Mouse (Mus musculus) embryo, embryonic 10 days (tissue): Measurements from ENCODE around the gene Dclk3.

Experiments
- DNase-seq: peaks from one replicate; pipeline ENCODE4 v3.0.0-alpha.2; 2015; ENCODE audit warnings: low spot score

Gene Dclk3

GRCm38 (mm10) chr9:111438904-111439835 lies at the start of gene Dclk3:
Gene Dclk3, plus strand, starts transcription at chr9:111439081.
- DNase-seq: peak; percentile 30

DNA sequence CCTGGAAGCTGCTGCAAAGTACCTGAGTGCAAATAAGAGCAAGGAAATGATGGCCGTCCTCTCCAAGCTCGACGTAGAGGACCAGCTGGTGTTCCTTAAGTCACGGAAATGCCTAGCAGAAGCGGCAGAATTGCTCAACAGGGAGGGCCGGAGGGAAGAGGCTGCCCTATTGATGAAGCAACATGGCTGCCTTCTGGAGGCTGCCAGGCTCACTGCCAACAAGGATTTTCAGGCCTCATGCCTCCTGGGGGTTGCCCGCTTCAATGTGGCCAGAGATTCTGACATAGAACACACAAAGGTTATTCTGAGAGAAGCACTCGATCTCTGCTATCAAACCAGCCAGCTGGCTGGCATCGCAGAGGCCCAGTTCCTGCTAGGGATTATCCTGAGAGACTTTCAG lies 48.9 kb upstream of the Dclk3 start:
- no peak for DNase-seq

GRCm38 (mm10) chr9:111391036-111391435 lies 47.8 kb upstream of the Dclk3 start:
- no peak for DNase-seq

DNA sequence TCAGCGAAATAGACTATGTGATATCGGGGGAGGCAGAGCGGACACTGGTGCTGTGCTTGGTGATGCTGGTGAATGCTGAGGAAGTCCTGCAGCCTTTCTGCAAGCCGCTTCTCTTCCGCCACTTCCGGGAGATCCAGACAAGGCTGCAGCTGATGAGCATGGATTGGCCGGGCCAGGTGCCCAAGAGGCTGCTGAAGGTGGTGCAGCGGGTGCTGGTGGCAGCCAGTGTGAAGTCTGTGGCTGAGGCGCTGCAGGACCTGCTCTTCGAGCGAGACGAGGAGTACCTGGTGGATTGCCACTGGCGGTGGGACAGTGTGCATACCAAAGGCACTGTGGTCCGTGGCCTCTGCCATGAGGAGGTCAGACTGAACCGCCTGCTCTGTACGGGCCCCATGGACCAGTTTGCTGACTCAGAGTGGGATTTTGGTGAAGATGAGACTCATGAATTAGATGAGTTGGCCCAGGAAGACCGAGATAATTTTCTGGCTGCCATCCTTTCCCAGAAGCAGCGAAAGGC lies 46.9 kb upstream of the Dclk3 start:
- no peak for DNase-seq

GRCm38 (mm10) chr9:111395265-111395664 lies 43.6 kb upstream of the Dclk3 start:
- no peak for DNase-seq

DNA sequence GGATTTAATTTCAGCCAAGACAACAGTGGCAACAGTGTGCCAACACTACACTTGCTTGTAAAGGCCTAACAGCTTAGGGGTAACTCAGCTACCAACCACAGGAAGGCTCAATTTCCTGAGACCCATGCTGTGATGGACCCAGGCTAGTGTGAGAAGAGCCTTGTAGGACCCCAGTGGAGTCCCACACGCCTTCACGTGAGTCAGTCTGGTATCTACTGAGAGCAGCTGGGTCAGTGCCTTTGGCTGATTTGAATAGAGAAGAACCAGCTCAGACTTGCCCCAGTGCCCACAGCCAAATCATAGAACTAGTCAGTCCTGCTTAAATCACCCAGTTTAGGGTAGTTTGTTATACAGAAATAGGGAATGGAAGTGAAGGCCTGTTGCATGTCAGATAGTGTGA lies 40.8 kb upstream of the Dclk3 start:
- no peak for DNase-seq

DNA sequence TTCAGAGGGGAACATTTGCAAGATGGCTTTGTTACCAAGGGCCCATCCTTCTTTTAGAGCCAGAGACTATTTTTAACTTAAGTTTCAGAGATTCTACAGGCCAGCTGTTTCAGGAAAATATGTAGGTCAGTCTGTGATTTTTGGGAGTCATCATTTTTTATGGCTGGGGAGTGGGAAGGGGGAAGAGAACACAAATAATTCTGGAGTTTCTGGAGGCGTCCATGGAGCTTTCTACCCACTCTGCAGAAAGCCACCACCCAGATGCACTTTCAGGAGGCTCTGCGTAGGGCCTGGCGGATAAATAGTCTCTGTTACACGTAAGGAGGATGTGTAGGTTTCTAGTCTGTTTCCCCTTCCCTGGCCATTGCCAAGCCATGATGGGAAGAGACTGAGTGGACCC lies 38.8 kb upstream of the Dclk3 start:
- no peak for DNase-seq

DNA sequence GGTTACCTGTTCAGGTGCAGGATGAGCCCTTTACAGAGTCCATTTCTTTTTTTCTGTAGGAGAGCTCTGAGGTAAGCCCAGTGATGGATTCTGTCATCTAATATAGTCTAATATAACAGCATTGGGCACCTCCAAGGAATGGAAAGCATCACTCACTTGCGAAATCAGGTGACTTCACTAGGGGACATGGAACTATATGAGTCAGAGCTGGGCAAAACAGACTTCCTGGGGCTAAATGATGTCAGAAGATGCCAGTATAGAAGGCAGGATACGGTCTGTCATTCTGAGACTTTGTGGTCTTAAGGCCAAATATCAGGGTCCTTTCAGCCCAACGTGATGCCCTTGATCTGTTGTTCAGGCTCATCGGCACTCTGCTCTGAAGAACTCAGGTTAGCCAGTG lies 35.7 kb upstream of the Dclk3 start:
- no peak for DNase-seq

GRCm38 (mm10) chr9:111404346-111405079 lies 34.4 kb upstream of the Dclk3 start:
- DNase-seq: no peak

GRCm38 (mm10) chr9:111405080-111405428 lies 33.8 kb upstream of the Dclk3 start:
- DNase-seq: no peak

DNA sequence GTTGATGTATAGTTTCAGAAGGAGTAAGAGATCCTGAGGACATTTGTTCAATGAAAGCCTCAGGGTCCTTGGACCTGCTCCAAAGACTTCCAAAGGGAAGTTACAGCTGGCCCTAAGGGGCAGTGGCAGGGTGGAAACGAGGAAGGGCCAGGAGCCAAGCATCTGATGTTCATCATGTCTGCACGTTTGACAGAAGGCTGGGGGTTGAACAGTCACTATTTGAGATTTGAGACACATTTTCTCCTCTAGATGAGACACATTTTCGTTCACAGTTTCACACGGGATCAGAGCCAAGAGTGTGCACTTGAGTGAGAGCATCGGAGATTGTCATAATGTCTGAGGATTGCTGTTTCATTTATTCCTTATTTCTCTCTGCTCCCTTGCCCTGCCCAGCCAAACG lies 30.9 kb upstream of the Dclk3 start:
- DNase-seq: no peak

GRCm38 (mm10) chr9:111408427-111408826 lies 30.5 kb upstream of the Dclk3 start:
- DNase-seq: no peak

GRCm38 (mm10) chr9:111412471-111413160 lies 26.3 kb upstream of the Dclk3 start:
- no peak for DNase-seq

GRCm38 (mm10) chr9:111421862-111422261 lies 17.0 kb upstream of the Dclk3 start:
- no peak for DNase-seq

DNA sequence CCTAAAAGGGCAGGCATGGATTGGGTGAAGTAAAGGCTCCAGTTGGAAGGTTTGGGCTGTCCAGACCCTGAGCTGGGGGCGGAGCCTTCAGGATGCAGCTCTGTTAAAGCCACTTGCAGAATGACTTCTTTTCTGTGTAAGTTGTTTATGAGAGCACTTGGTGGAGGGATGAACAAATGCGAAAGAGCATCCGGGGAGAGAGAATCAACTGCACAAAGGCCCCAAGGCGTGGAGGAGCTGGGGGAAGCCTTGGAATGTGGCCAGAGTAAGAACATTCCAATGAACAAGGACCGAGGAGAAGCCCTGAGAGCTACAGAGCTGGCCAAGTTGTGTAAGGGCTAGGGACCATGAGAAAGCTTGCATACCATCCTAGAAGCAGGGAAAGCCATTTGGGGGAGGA lies 16.3 kb upstream of the Dclk3 start:
- DNase-seq: no peak

GRCm38 (mm10) chr9:111425113-111425512 lies 13.8 kb upstream of the Dclk3 start:
- DNase-seq: peak; percentile 13

DNA sequence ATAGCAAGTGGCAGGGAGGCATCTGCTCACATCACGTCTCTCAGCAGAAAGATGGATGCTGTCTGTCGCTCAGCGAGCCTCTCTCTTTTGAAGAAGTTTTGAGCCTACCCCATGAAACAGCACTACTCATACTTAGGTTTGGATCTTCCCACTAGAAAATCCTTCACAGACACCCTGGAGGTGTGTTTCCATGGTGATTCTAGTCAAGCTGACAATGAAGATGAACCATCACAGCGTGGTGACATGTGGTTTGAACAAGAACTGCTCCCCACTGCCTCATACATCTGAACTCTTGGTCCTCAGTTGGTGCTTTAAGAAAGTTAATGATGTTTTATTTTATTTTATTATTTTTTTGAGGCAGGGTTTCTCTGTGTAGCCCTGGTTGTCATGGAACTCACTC lies 12.9 kb upstream of the Dclk3 start:
- DNase-seq: no peak

- no peak for DNase-seq
Observed at GRCm38 (mm10) chr9:111427891-111428555, 10.9 kb upstream of the Dclk3 start.

GRCm38 (mm10) chr9:111428698-111429362 lies 10.1 kb upstream of the Dclk3 start:
- DNase-seq: no peak

GRCm38 (mm10) chr9:111429363-111429750 lies 9.5 kb upstream of the Dclk3 start:
- DNase-seq: peak; percentile 9

- DNase-seq: no peak
Observed at GRCm38 (mm10) chr9:111435429-111435828, 3.5 kb upstream of the Dclk3 start.
